Mouse (Mus musculus): ENCODE data around the gene Prrt3. TPM values are rescaled to one million over a fixed set of nuclear protein-coding genes. Genes with fewer than 3 reads are reported as not detected.

Prrt3 gene
- polyA plus RNA-seq, 1 experiment, result 0.05 TPM

- whole genome bisulfite sequencing, result 60% methylated on average over 10 of the region's 10 CpGs
- Histone ChIP-seq H3K27ac (ENCODE audit: insufficient read depth, low read depth, low read length) (no peak overlapping the region), H3K4me1 (ENCODE audit: control insufficient read depth, insufficient read depth, low read length) (peaks cover 18% of the 10 kb centered on the region), H3K4me3 (ENCODE audit: insufficient read depth, low read depth, low read length) (no peak overlapping the region), H3K36me3 (ENCODE audit: control insufficient read depth, insufficient read depth, low read length) (no peaks in the 10 kb centered on the region), H3K27me3 (replicated peaks; ENCODE audit: control insufficient read depth, insufficient read depth, low read length) (no peaks in the 10 kb centered on the region)
- peak; percentile 30 for DNase-seq
- TF ChIP-seq POLR2A (IDR thresholded peaks at IDR 0.05; ENCODE audit: low read depth, low read length) (no peak), CTCF (conservative IDR thresholded peaks at IDR 0.05; ENCODE audit: insufficient read depth, insufficient read length, low read depth, low read length) (no peak)
Measured at GRCm38 (mm10) chr6:113478906-113479305, 22.8 kb downstream of the Prrt3 start.

DNA sequence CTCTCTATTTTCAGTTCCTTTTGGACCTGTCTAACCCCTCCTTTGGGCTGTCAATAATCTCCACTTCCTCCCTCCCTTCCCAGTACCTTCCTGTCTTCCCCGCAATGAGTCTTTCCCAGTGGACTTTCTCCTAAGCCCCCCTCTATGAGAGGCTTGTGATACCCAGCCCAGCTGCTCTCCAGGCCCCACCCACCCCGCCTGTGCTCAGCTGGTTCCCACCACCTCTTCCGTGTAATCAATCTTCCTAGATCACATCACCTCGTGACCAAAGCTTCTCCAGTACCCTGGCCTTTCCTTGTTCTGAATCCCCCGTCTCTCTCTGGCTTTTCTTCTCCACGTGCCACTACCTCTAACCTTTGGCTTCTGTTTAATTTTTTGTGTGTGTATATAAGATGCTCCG lies 24.4 kb downstream of the Prrt3 start:
- peaks cover 13% of the 10 kb centered on the region; the same call in 1 of the 2 replicates for H3K4me1 ChIP-seq (ENCODE audit: control insufficient read depth, insufficient read depth, low read length)
- no peak overlapping the region for H3K27ac ChIP-seq (ENCODE audit: insufficient read depth, low read depth, low read length)
- TF ChIP-seq CTCF (conservative IDR thresholded peaks at IDR 0.05; ENCODE audit: insufficient read depth, insufficient read length, low read depth, low read length) (no peak), POLR2A (IDR thresholded peaks at IDR 0.05; ENCODE audit: low read depth, low read length) (no peak)
- H3K36me3 ChIP-seq (ENCODE audit: control insufficient read depth, insufficient read depth, low read length), result no peaks in the 10 kb centered on the region
- WGBS, result 53% methylated on average over 7 of the region's 7 CpGs
- DNase-seq, result no peak
- no peaks in the 10 kb centered on the region for H3K27me3 ChIP-seq (replicated peaks; ENCODE audit: control insufficient read depth, insufficient read depth, low read length)
- H3K4me3 ChIP-seq (ENCODE audit: insufficient read depth, low read depth, low read length), result no peak overlapping the region

GRCm38 (mm10) chr6:113473715-113474114 lies 28.0 kb downstream of the Prrt3 start:
- Histone ChIP-seq H3K36me3 (ENCODE audit: control insufficient read depth, insufficient read depth, low read length) (no peaks in the 10 kb centered on the region), H3K27me3 (replicated peaks; ENCODE audit: control insufficient read depth, insufficient read depth, low read length) (no peaks in the 10 kb centered on the region), H3K4me3 (ENCODE audit: insufficient read depth, low read depth, low read length) (no peak overlapping the region), H3K27ac (ENCODE audit: insufficient read depth, low read depth, low read length) (no peak overlapping the region), H3K4me1 (ENCODE audit: control insufficient read depth, insufficient read depth, low read length) (peaks cover 5% of the 10 kb centered on the region; the same call in 1 of the 2 replicates)
- no peak for DNase-seq
- 91% methylated on average over 6 of the region's 6 CpGs for WGBS
- TF ChIP-seq POLR2A (IDR thresholded peaks at IDR 0.05; ENCODE audit: low read depth, low read length) (no peak), CTCF (conservative IDR thresholded peaks at IDR 0.05; ENCODE audit: insufficient read depth, insufficient read length, low read depth, low read length) (no peak)

- H3K27ac ChIP-seq (ENCODE audit: insufficient read depth, low read depth, low read length), result no peak overlapping the region
- TF ChIP-seq CTCF (conservative IDR thresholded peaks at IDR 0.05; ENCODE audit: insufficient read depth, insufficient read length, low read depth, low read length) (no peak), POLR2A (IDR thresholded peaks at IDR 0.05; ENCODE audit: low read depth, low read length) (no peak)
- 77% methylated on average over 2 of the region's 2 CpGs for WGBS
- no peaks in the 10 kb centered on the region for H3K36me3 ChIP-seq (ENCODE audit: control insufficient read depth, insufficient read depth, low read length)
- no peak for DNase-seq
- H3K27me3 ChIP-seq (replicated peaks; ENCODE audit: control insufficient read depth, insufficient read depth, low read length), result no peaks in the 10 kb centered on the region
- no peak overlapping the region for H3K4me3 ChIP-seq (ENCODE audit: insufficient read depth, low read depth, low read length)
- peaks cover 5% of the 10 kb centered on the region; the same call in 1 of the 2 replicates for H3K4me1 ChIP-seq (ENCODE audit: control insufficient read depth, insufficient read depth, low read length)
Measured at GRCm38 (mm10) chr6:113473246-113473645, 28.5 kb downstream of the Prrt3 start.

DNA sequence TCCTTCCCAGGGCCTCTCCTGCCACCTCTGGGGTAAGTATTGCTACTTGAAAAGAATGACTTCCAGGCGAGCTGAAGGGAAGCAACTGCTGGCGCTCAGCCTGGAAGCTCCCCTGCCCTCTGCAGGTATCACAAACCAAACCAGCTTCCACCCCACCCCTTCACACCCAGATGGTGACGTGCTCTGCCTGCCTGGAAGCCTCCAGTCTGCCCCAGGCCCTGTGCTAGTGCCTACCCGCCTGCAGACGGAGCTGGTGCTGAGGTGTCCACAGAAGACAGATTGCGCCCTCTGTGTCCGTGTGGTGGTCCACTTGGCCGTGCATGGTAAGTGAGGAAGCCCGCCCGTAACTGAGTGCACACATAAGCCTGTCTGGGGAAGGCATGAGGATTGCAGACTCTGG lies 29.7 kb downstream of the Prrt3 start:
- 71% methylated on average over 10 of the region's 10 CpGs for WGBS
- no peak overlapping the region for H3K4me3 ChIP-seq (ENCODE audit: insufficient read depth, low read depth, low read length)

GRCm38 (mm10) chr6:113471297-113471936 lies 30.3 kb downstream of the Prrt3 start, which contains the start of gene Il17rc:
TSS of gene Il17rc (plus strand) at chr6:113471427.
- TF ChIP-seq POLR2A (IDR thresholded peaks at IDR 0.05; ENCODE audit: low read depth, low read length) (no peak), CTCF (conservative IDR thresholded peaks at IDR 0.05; ENCODE audit: insufficient read depth, insufficient read length, low read depth, low read length) (no peak)
- Histone ChIP-seq H3K4me1 (ENCODE audit: control insufficient read depth, insufficient read depth, low read length) (peaks cover 5% of the 10 kb centered on the region; the same call in 1 of the 2 replicates), H3K27me3 (replicated peaks; ENCODE audit: control insufficient read depth, insufficient read depth, low read length) (no peaks in the 10 kb centered on the region), H3K36me3 (ENCODE audit: control insufficient read depth, insufficient read depth, low read length) (no peaks in the 10 kb centered on the region), H3K4me3 (ENCODE audit: insufficient read depth, low read depth, low read length) (peak within 1 kb of the TSS; percentile 37), H3K27ac (ENCODE audit: insufficient read depth, low read depth, low read length) (peak within 1 kb of the TSS; percentile 36; the same call in 1 of the 2 replicates)
- 10% methylated on average over 12 of the region's 12 CpGs for WGBS
- peak; percentile 89 for DNase-seq

More for the DNA sequence above, 29.7 kb downstream of the Prrt3 start:
- TF ChIP-seq POLR2A (IDR thresholded peaks at IDR 0.05; ENCODE audit: low read depth, low read length) (no peak), CTCF (conservative IDR thresholded peaks at IDR 0.05; ENCODE audit: insufficient read depth, insufficient read length, low read depth, low read length) (no peak)
- Histone ChIP-seq H3K27me3 (replicated peaks; ENCODE audit: control insufficient read depth, insufficient read depth, low read length) (no peaks in the 10 kb centered on the region), H3K36me3 (ENCODE audit: control insufficient read depth, insufficient read depth, low read length) (no peaks in the 10 kb centered on the region), H3K27ac (ENCODE audit: insufficient read depth, low read depth, low read length) (no peak overlapping the region), H3K4me1 (ENCODE audit: control insufficient read depth, insufficient read depth, low read length) (peaks cover 5% of the 10 kb centered on the region; the same call in 1 of the 2 replicates)
- no peak for DNase-seq

- 3% methylated on average over 31 of the region's 31 CpGs for WGBS
- Histone ChIP-seq H3K36me3 (ENCODE audit: control insufficient read depth, insufficient read depth, low read length) (no peaks in the 10 kb centered on the region), H3K27ac (ENCODE audit: insufficient read depth, low read depth, low read length) (no peak overlapping the region), H3K4me1 (ENCODE audit: control insufficient read depth, insufficient read depth, low read length) (peaks cover 5% of the 10 kb centered on the region; the same call in 1 of the 2 replicates), H3K27me3 (replicated peaks; ENCODE audit: control insufficient read depth, insufficient read depth, low read length) (no peaks in the 10 kb centered on the region), H3K4me3 (ENCODE audit: insufficient read depth, low read depth, low read length) (peak overlapping the region; percentile 36; the same call in 1 of the 2 replicates)
- DNase-seq, result peak; percentile 85
- peak; percentile 86 for TF ChIP-seq CTCF (conservative IDR thresholded peaks at IDR 0.05; ENCODE audit: insufficient read depth, insufficient read length, low read depth, low read length)
- TF ChIP-seq POLR2A (IDR thresholded peaks at IDR 0.05; ENCODE audit: low read depth, low read length), result no peak
Measured at GRCm38 (mm10) chr6:113469432-113469831, 32.3 kb downstream of the Prrt3 start.
